Mouse (Mus musculus): ENCODE results near the gene Pikfyve.
"Not testable (repeated sequence)": the region's sequence is repeated elsewhere in the genome, so short reads cannot be mapped to it uniquely, and the experiment has no call there.

The Pikfyve gene

DNA sequence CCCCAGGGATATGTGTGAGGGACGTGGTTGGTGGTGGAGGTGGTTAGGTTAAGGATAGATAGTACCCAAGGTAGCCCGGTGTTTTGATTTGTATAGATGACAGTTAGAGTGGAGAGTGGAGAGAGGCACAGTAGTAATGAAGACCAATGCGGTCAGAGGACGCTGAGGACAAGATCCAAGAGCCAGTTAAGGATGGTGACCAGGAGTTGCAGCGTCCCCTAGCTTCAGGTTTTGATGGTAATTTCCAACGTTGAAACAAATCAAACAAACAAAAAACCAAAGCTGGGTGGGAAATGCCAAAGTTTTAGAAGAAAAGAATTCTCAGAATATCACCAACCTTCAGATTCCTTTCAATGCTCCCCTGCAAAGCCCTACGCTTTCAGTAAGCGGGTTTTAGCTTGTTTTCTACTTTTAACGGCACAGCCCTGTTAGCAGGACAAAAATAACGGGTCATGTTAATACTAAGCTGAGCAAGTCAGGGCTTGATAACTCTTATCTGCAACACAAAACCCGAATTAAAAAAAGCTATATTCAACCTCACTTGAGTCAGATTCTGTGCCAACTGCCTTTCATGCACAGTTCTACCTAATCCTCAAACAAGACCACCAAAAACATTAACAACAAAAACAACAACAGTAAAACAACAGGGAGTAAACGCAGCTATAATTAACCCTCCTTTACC, 818 bp upstream of the Pikfyve start:
- no peak for DNase-seq

- no peak for DNase-seq
These were observed 569 bp downstream of the Pikfyve start for GRCm38 (mm10) chr1:65187074-65187430.

- no peak for DNase-seq
These were observed 3.7 kb downstream of the Pikfyve start for GRCm38 (mm10) chr1:65190172-65190571.

DNA sequence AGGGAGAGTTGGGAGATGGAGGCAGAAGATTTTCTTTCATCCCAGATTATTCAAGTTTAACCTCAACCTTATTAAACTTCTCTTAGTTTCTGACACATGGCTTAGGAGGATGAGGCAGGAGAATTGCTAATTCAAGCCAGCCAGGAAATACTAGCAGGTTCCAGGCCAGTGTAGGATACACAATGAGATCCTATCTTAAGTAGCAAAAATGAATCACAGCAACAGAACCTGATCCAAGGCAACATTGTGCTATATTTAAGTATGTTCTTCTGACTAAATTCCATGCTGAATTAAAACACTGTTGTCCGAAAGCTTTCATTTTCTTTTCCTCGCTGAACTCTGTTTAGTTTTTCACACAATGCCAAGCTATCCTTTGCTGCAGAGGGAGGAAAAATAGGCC, 6.7 kb downstream of the Pikfyve start:
- DNase-seq = no peak

- DNase-seq = no peak
These were observed 11.9 kb downstream of the Pikfyve start for GRCm38 (mm10) chr1:65198425-65198824.

GRCm38 (mm10) chr1:65198861-65199260, 12.4 kb downstream of the Pikfyve start:
- DNase-seq = no peak

GRCm38 (mm10) chr1:65204299-65204698, 17.8 kb downstream of the Pikfyve start:
- DNase-seq = no peak

DNA sequence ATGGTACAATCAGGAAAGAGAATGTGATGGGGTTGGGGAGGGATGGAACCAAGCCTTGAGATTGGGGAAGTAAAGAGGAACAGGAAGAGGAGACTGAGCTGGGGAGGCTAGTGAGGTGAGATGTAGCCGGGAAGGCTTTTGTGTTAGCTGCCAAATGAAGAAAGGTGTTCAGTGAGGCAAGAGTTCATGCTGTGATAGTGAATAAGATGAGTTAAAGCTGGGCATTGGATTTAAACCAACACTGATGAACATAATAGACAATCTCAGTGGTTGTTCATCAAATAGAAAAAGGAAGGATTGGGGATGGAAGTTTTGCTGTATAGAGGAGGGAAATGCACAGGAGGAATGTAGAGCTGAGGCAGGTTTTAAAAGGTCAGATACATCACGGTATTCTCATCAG, 26.7 kb downstream of the Pikfyve start:
- DNase-seq = no peak

GRCm38 (mm10) chr1:65217567-65217966, 31.1 kb downstream of the Pikfyve start:
- no peak for DNase-seq

GRCm38 (mm10) chr1:65217972-65218371, 31.5 kb downstream of the Pikfyve start:
- DNase-seq = no peak

DNA sequence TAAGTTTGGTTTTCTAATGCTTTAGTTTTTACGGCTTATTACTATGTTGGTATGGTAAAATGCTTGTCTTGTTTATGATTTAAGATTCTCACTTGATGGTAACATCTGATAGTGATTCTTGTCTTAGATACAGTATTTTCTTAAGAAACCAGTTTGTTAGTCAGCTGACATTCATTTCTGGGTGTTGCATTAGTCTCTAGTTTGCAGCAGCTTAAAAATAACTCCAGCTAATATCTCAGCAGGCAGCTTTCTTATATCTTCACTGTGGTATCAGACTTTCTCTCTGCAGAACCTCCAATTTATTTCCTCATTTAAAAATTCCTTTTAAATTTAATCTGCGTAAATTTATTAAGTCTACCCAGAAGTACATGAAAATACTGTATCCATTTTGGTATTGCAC, 37.2 kb downstream of the Pikfyve start:
- no peak for DNase-seq

DNA sequence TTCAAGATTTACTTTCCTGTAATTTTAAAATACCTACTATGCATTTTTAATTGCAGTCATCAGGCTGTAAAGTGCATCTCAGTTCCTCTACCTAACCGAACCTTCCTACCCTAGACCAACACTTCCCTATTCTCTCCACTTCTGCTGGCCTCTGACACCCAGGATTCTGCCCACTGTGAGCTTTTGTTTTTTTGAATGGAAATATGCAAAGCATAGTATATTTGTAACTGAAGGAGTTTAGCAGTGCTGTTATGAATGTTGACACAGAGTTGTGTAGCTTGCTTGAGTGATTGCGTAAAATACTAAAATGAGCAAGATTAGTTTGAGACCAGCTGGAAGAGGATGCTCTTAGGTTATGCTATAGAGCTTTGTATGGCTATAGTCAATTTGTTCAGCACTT, 41.2 kb downstream of the Pikfyve start:
- DNase-seq = no peak

GRCm38 (mm10) chr1:65229768-65230167, 43.3 kb downstream of the Pikfyve start:
- DNase-seq = not testable (repeated sequence)

DNA sequence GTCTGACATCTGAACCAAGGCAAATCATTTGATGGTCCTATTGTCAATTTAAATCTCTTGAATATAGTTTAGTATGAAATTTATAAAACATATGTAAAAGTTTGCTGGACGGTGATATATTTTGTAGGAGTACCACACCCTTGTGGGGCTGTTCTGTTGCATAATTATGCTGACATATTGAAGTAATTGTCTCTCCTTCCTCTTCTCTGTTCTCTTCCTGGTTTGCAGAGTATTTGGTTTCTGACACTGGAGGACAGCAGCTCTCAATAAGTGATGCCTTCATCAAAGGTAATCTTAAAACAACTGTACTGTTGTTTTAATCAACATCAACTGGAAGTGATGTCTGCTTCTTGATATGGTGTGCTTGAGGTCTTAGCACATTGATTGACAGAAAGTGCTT, 44.1 kb downstream of the Pikfyve start:
- no peak for DNase-seq

- no peak for DNase-seq
These were observed 51.2 kb downstream of the Pikfyve start for GRCm38 (mm10) chr1:65237712-65238111.

DNA sequence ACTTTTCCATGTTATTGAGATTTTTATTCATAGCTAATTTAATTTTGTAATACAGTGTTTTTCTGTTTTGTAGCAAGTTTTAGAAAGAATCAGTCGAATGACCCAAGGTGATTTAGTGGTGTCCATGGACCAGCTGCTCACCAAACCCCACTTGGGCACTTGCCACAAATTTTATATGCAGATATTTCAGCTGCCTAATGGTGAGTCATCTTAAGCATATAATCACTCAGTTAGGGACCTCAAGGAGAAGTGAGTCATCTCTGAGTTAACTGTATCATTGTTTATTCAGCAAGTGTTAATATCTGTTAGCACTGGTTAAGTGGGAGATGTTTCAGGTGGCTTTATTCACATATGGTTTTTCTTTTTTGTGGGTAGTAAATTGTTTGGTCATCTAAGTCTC, 59.2 kb downstream of the Pikfyve start:
- DNase-seq = no peak

DNA sequence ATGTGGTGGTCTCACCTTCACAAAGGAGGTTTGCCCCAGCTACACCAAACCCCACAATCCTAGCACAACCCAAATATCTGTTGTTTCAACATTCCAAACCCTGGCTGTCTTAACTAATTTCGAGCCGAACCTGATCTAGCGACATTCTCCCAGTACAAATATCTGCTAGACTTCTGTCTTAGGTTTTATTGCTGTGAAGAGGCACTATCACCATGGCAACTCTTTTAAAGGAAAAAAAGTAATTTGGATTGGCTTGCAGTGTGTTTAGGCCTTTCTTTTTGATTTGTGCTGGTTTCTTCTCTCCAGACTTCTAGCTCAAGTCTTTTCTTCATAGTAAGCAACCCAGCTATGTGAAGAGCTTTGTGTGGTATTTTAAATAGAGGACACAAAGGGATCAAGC, 94.0 kb downstream of the Pikfyve start:
- no peak for DNase-seq

DNA sequence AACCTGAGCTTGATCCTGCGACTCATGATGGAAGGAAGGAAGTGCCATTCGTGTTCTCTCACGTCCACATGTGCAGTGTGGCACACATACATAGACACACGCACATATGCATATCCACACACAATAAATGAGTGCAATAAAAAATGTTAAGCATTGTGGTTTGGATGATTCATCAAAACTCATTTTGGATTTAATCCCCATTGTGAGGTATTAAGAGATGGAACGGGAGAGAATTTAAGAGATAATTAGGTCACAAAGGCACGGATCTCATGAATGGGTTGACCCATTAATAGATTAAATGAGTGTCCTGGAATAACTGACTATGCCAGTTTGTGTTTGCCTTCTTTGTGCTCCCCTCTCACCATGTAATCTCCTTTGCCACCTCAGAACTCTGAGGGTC, 95.3 kb downstream of the Pikfyve start, which contains the start of gene Pth2r:
Pth2r (plus strand) TSS at position 301 of the 400 bp plus-strand sequence.
- no peak for DNase-seq

DNA sequence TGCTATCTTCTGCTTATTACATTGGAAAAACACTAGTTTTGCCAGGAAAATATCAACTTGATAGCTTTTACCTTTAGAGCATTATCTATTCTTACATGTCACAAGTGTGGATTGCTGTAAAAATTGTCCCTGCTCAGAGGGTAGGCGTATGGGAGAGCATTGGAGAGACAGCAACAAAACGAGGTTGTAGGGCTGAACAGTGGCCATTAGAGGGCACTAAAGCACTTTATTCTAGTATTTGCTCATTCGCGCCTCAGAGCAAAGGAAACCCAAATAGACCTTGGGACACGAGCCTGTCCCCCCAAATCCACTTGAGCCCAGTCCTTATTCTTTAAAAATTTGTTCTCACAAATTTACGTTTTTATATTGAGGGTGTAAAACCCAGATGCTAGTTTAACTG, 96.3 kb downstream of the Pikfyve start:
- DNase-seq = peak; percentile 34

- DNase-seq = no peak
These were observed 122.0 kb downstream of the Pikfyve start for GRCm38 (mm10) chr1:65308476-65308875.

- DNase-seq = peak; percentile 6
These were observed 124.9 kb downstream of the Pikfyve start for GRCm38 (mm10) chr1:65311214-65311933.

- DNase-seq = peak; percentile 19
These were observed 125.6 kb downstream of the Pikfyve start for GRCm38 (mm10) chr1:65312118-65312517.

DNA sequence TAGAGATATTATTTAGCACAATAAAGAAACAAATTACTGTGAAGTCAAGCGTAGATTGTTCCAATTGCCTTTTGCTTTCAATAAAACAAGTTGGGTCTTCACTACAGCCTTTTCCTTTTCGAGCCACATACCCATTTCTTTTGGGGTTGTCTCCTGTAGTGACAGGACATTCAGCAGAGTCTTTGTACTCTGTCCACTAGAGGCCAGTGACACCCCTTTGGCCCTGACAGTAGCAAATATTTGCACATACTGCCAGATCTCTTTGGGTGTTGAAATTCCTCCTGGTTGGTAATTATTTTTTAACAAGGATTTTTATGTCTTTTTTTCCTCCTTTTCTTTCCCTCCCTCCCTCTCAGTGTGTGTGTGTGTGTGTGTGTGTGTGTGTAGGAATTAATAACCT, 126.4 kb downstream of the Pikfyve start:
- DNase-seq = no peak

All from thymus, postnatal 4 days (tissue).